Mouse (Mus musculus) E14TG2a.4 (cell line): ENCODE results near the gene Tbc1d17.

Experiments used
- H3K27me3 ChIP-seq: 2 replicates; pipeline ENCODE4 v1.6.1; 2014; ENCODE audit warnings: low read length, control low read depth; ENCODE audit not compliant: insufficient read depth
- H3K36me3 ChIP-seq: 2 replicates; pipeline ENCODE4 v1.6.1; 2014; ENCODE audit warnings: low read length, control low read depth; ENCODE audit not compliant: insufficient read depth
- H3K4me1 ChIP-seq: replicated peaks from 2 replicates; pipeline ENCODE4 v1.6.1; 2014; ENCODE audit warnings: low read depth, low read length, control low read depth
- H3K4me3 ChIP-seq: replicated peaks from 2 replicates; pipeline ENCODE4 v1.5.1; 2014; ENCODE audit warnings: mild to moderate bottlenecking, low read length
- H3K9me3 ChIP-seq: 2 replicates; pipeline ENCODE4 v1.6.1; 2014; ENCODE audit warnings: low read length, control low read depth
- CTCF ChIP-seq: conservative IDR thresholded peaks from 2 replicates; pipeline ENCODE4 v1.5.1; 2014; ENCODE audit warnings: low read length
- NANOG ChIP-seq: IDR thresholded peaks from 2 replicates; pipeline ENCODE4 v1.6.1; 2014; ENCODE audit warnings: borderline replicate concordance, low read length, mixed read lengths
- POU5F1 ChIP-seq: IDR thresholded peaks from 2 replicates; pipeline ENCODE4 v1.6.1; 2014; ENCODE audit warnings: low read length, borderline replicate concordance

Gene Tbc1d17

DNA sequence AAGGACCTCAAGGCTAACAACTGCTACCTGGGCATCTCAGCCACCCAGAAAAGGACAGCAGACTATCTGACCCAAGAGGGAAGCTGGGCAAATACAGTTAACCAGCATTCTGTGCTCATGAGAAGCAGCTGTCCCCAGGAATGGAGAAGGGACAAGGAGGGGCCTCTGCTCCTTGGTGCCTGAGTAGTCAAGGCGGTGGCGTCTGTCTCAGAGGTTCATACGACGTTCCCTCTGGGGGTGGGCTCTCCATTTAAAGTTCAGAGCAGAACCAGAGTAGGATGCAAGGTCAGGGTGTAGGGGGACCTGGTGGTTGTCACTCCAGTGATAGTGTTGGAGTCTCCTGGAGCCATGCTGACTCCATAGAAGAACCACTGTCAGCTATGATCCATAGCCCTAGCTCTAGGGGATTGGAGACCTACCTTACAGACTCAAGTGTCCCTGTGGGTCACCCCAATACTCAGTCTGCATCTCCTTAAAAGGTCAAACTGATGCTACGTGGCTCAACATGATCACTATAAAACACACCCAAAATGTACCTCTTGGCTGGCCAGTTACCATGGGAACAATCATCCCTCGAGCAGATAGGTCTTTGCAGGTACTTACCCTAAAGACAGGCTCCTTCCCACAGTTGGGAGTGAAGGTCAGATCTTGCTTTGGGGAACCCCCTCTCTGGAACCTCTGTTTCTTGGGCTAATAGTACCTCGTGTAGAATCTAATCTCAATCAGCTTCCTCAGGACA, 37.9 kb downstream of the Tbc1d17 start:
- TF ChIP-seq NANOG (no peak), CTCF (no peak), POU5F1 (no peak)
- Histone ChIP-seq H3K4me3 (no peak overlapping the region), H3K4me1 (peaks cover 22% of the 10 kb centered on the region), H3K9me3 (no peaks in the 10 kb centered on the region), H3K27me3 (no peaks in the 10 kb centered on the region), H3K36me3 (peaks cover 22% of the 10 kb centered on the region)

DNA sequence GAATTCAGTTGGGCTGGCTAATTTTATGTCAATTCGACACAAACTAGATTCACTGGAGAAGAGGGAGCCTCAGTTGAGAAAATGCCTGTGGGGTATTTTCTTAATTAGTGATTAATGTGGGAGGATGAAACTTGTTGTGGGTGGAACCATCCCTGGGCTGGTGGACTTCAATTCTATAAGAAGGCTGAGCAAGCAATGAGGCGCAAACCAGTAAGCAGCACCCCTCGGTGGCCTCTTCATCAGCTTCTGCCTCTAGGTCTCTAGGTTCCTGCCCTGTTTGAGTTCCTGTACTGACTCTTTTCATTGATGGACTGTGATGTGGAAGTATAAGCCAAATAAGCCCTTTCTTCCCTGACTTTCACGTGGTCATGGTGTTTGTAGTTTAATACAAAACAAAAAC, 38.5 kb downstream of the Tbc1d17 start:
- Histone ChIP-seq H3K4me3 (no peak overlapping the region), H3K9me3 (no peaks in the 10 kb centered on the region), H3K36me3 (peaks cover 22% of the 10 kb centered on the region), H3K27me3 (no peaks in the 10 kb centered on the region), H3K4me1 (peaks cover 21% of the 10 kb centered on the region)
- TF ChIP-seq NANOG (no peak), POU5F1 (no peak), CTCF (no peak)

DNA sequence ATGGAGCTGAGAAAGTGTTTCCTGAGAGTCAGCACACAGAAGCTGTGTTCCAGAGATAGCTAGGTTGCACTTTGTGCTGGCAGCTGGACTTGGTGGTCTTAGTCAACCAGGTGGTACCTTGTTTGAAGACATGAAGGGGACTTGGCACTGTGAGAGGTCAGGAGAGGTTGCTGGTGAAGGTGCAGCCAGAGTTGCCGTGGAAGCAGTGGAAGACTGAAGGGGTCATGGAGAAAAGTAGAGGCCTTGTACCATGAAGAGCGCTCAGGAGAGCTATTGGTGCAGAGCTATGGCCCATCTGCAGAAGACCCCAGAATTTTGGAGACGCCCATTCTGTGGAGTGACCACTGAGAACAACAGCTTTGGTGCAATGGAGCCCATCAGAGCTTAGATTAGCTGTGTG, 39.4 kb downstream of the Tbc1d17 start:
- Histone ChIP-seq H3K4me3 (no peak overlapping the region), H3K36me3 (peaks cover 22% of the 10 kb centered on the region), H3K9me3 (no peaks in the 10 kb centered on the region), H3K27me3 (no peaks in the 10 kb centered on the region), H3K4me1 (peaks cover 12% of the 10 kb centered on the region)
- no peak for TF ChIP-seq CTCF
- TF ChIP-seq POU5F1 = no peak
- TF ChIP-seq NANOG = no peak

DNA sequence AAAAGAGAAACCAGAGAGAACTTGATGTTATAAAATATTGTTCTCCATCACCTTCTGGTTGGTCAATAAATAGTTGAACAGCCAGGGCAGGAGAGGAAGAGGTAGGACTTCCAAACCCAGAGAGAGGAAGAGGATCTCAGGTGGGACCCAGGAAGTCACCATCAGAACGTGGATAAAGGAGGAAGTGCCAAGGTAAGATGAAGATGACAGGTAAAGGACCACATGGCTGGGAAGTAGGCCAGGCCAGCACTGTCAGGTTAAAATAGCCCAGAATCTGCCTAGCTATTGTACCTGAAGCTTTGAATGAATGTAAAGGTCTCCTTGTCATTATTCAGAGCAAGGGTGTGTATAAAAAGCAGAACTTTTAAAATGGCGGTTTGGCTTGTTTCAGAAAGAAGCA, 40.0 kb downstream of the Tbc1d17 start:
- TF ChIP-seq POU5F1 (no peak), NANOG (no peak), CTCF (no peak)
- no peak overlapping the region for H3K4me3 ChIP-seq
- H3K9me3 ChIP-seq = no peaks in the 10 kb centered on the region

DNA sequence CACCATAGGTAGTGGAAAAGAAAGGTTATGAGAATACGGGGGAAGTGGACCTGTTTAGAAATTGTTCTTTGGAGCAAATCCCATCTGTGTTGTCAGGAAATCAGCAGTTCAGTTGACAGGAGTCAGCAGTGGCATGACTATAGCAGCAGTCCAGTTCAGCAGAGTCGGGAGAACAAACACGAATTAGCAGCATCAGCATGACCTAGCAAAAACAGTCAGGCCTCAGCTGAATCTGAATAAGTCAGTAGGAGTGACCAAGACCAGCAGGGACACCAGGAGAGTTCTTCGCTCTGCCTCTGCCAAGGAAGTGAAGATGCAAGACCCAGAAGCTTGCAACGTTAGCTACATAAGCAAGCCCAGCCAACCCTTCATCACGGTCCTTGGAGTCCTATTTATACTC, 56.1 kb downstream of the Tbc1d17 start:
- Histone ChIP-seq H3K9me3 (peaks cover 35% of the 10 kb centered on the region), H3K36me3 (no peaks in the 10 kb centered on the region), H3K4me3 (no peak overlapping the region), H3K4me1 (no peaks in the 10 kb centered on the region), H3K27me3 (no peaks in the 10 kb centered on the region)
- TF ChIP-seq NANOG (no peak), CTCF (no peak), POU5F1 (no peak)

More for the DNA sequence above, 40.0 kb downstream of the Tbc1d17 start:
- H3K27me3 ChIP-seq = no peaks in the 10 kb centered on the region
- peaks cover 16% of the 10 kb centered on the region for H3K4me1 ChIP-seq
- peaks cover 21% of the 10 kb centered on the region for H3K36me3 ChIP-seq

DNA sequence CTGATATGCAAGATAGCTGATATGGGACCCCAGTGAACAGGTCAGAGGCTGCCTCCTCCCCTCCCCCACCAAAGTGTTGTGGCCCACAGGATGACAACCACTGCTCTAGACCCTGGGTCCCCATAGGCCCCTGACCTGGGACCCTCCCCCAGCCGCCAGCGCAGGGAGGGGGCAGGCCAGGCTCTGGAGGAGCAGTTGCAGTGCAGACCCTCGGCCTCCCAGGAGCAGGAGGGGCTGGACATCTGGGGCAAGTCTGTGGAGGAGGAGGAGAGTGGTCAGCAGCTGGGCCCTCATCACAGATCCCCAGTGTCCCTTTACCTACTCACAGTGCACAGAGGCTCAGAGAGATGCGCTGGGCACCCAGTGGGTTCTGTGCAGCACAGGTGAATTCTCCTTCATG, 58.8 kb downstream of the Tbc1d17 start:
- Histone ChIP-seq H3K27me3 (no peaks in the 10 kb centered on the region), H3K9me3 (peaks cover 27% of the 10 kb centered on the region), H3K4me3 (no peak overlapping the region), H3K4me1 (no peaks in the 10 kb centered on the region), H3K36me3 (no peaks in the 10 kb centered on the region)
- TF ChIP-seq NANOG (no peak), POU5F1 (no peak), CTCF (no peak)

DNA sequence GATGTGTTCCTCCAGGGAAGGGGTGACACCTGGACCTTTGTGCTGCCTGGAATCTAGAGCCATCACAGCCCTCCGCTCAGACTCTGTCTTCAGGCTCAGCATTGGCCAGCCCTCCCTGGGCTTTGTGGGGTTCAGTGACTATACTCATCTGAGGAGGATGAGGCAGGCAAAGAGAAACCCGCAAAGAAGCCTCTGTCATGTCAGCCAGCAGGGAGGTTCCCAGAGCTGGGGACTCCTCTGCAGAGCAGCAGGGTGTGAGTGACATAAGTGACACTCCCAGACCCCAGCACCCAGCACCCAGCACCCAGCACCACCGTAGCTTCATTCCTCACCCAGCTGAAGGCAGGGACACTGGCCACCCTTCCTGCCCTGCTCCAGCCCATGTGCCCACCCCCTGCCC, 59.3 kb downstream of the Tbc1d17 start:
- TF ChIP-seq POU5F1 = no peak
- TF ChIP-seq CTCF = no peak
- no peak for TF ChIP-seq NANOG
- peaks cover 23% of the 10 kb centered on the region for H3K9me3 ChIP-seq
- no peak overlapping the region for H3K4me3 ChIP-seq
- H3K4me1 ChIP-seq = no peaks in the 10 kb centered on the region
- H3K36me3 ChIP-seq = no peaks in the 10 kb centered on the region
- no peaks in the 10 kb centered on the region for H3K27me3 ChIP-seq
